Mouse (Mus musculus) stomach, embryonic 16.5 days (tissue): ENCODE measurements around the gene Plppr3. TPM values are rescaled to one million over a fixed set of nuclear protein-coding genes. Genes with fewer than 3 reads are reported as not detected.

Experiments used
- ATAC-seq: fragments of 200-750 bp; cut with Nextera tagmentation; 2 replicates; pipeline ENCODE4 v1.8.0; 2017; ENCODE audit warnings: moderate number of reproducible peaks, moderate TSS enrichment; ENCODE audit not compliant: insufficient read depth, low FRiP score
- H3K27ac ChIP-seq: fragments of 300-500 bp; sonication (generic); 2 replicates; pipeline ENCODE4 v1.5.1; 2014; ENCODE audit warnings: low read length
- H3K27me3 ChIP-seq: fragments of 300-500 bp; sonication (generic); 2 replicates; pipeline ENCODE4 v1.6.1; 2014; ENCODE audit warnings: low read length, control low read depth, mixed read lengths; ENCODE audit not compliant: control insufficient read depth, insufficient read depth
- H3K36me3 ChIP-seq: fragments of 300-500 bp; sonication (generic); 2 replicates; pipeline ENCODE4 v1.6.1; 2014; ENCODE audit warnings: low read length; ENCODE audit not compliant: control insufficient read depth, insufficient read depth
- H3K4me1 ChIP-seq: fragments of 300-500 bp; sonication (generic); 2 replicates; pipeline ENCODE4 v1.6.1; 2014; ENCODE audit warnings: low read length, control low read depth, mixed read lengths; ENCODE audit not compliant: control insufficient read depth, insufficient read depth
- H3K4me2 ChIP-seq: fragments of 300-500 bp; sonication (generic); 2 replicates; pipeline ENCODE4 v1.6.1; 2014; ENCODE audit warnings: low read depth, low read length, mixed read lengths
- H3K4me3 ChIP-seq: fragments of 300-500 bp; sonication (generic); replicated peaks from 2 replicates; pipeline ENCODE4 v1.5.1; 2014; ENCODE audit warnings: mild to moderate bottlenecking, low read length
- H3K9ac ChIP-seq: fragments of 300-500 bp; sonication (generic); 2 replicates; pipeline ENCODE4 v1.6.1; 2014; ENCODE audit warnings: low read length
- H3K9me3 ChIP-seq: fragments of 300-500 bp; sonication (generic); replicated peaks from 2 replicates; pipeline ENCODE4 v1.6.1; 2016; ENCODE audit warnings: low read length, control low read depth; ENCODE audit not compliant: control insufficient read depth
- WGBS: fragments of 180-500 bp; shearing (Covaris S2); extraction: QIAGEN DNeasy Blood & Tissue Kit; methylation state at CpG from one replicate; pipeline ENCODE4 v1.1.7; 2014; 5-methylcytosine and 5-hydroxymethylcytosine counted together
- polyA plus RNA-seq: library from polyadenylated mRNA; unstranded; fragments of >200 nt; fragmentation: Nextera tagmentation; extraction: Ambion mirVana; gene quantifications from 2 replicates; pipeline ENCODE4 v1.2.1, GENCODE M21; 2015

Gene Plppr3
- polyA plus RNA-seq, 1 experiment from 2014 or later, result 28.7 TPM

DNA sequence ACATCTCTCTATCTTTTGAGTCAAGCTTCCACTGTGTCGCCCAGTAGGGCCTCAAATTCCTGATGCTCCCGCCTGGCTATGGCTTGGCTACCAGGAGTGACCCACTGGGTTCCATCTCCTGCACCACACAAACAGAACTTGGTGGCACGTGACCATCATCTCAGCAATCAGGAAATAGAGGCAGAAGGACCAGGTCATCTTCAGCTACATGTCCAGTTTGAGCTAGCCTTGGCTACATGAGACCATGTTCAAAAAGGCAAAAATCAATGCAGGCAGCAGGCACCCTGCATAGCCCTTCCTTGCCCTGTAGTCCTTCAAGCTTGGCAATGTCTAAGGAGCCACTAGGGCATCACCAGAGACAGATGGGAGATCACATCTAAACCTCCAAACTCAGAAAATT lies 34.3 kb downstream of the Plppr3 start:
- ATAC-seq, result no peak
- 85% methylated on average over 3 of the region's 3 CpGs for WGBS
- Histone ChIP-seq H3K4me3 (no peak overlapping the region), H3K9ac (no peak overlapping the region), H3K27ac (peak overlapping the region; percentile 91), H3K4me1 (peaks cover 17% of the 10 kb centered on the region), H3K4me2 (no peak overlapping the region; the same call in 1 of the 2 replicates), H3K36me3 (no peaks in the 10 kb centered on the region), H3K9me3 (peaks cover 3% of the 10 kb centered on the region; the same call in 1 of the 2 replicates), H3K27me3 (no peaks in the 10 kb centered on the region)

DNA sequence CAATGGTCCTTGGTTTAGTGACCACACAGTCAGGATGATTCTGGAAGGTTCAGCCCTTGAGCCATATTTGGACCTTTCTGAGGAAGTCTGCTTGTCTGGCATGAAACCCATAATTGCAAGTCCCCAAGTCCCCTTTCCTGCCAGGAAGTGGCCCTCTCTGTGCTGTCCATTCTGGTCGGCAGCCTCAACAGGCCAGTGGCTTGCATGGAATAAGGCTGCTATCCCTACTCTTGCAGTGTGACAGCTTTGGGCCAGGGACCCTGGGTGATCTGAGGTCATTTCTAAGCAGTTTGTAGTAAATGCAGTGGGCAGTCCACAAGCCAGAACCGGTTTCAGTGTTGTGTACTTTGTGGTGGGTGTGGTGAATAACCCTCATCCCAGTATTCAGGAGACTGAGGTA lies 36.3 kb downstream of the Plppr3 start:
- no peak for ATAC-seq
- Histone ChIP-seq H3K4me2 (no peak overlapping the region), H3K9me3 (peaks cover 3% of the 10 kb centered on the region; the same call in 1 of the 2 replicates), H3K27me3 (no peaks in the 10 kb centered on the region), H3K4me3 (no peak overlapping the region), H3K9ac (no peak overlapping the region), H3K27ac (no peak overlapping the region), H3K4me1 (peaks cover 11% of the 10 kb centered on the region), H3K36me3 (no peaks in the 10 kb centered on the region)
- WGBS, result 55% methylated on average over 2 of the region's 2 CpGs

DNA sequence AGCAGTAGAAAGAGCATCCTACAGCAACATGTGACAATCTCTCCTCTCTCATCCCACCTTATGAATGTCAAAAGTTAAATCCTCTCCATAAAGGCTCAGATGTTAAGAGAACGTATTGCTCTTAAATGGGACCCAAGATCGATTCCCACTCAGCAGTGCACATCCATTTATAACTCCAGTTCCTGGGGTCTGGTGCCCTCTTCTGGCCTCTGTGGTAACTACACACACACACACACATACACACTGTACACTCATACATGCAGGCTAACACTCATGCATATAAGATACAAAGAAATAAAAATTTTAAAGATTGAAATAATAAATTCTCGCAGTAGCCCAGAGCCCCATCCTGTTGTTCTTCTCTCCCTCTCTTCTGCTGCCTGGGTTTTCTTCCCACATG lies 37.5 kb downstream of the Plppr3 start:
- 94% methylated on average over 3 of the region's 3 CpGs for WGBS
- H3K4me1 ChIP-seq, result 0 out of 2 replicates have a peak, but pooled peaks cover 5% of the 10 kb centered on the region
- H3K27me3 ChIP-seq, result no peaks in the 10 kb centered on the region
- no peak overlapping the region for H3K9ac ChIP-seq
- no peak overlapping the region for H3K27ac ChIP-seq
- H3K4me3 ChIP-seq, result no peak overlapping the region
- no peak overlapping the region for H3K4me2 ChIP-seq
- H3K36me3 ChIP-seq, result no peaks in the 10 kb centered on the region
- H3K9me3 ChIP-seq, result peaks cover 3% of the 10 kb centered on the region; the same call in 1 of the 2 replicates
- no peak for ATAC-seq

DNA sequence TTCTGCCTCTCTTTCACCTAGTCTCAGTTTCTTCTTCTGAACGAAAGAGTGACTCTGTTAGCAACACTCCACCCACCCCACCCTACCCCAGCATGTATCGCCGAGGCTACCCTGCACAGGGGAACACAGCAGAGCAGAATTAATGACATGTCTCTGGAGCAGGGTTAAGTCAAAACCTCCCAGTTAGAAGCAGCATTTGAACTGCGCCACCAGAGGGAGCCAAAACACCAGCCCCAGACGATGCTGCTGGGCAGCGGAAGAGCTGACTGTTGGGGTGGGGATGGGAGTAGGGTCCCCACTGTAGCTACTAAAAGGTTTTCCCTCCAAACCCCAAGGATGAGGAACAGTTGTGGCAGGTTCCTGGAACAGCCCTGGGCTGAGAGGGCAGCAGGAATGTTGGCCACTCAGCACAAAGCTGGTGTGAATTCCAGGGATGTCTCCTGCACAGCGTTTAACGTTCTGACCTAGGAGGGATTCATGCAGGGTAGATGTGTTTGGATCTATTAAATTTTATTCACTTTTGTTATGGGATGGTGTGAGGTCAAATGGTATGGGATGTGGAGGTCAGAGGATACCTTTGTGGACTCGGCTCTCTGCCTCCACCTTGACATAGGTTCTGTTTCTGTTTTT lies 39.5 kb downstream of the Plppr3 start:
- no peaks in the 10 kb centered on the region for H3K4me1 ChIP-seq
- H3K4me3 ChIP-seq, result no peak overlapping the region
- 0 out of 2 replicates have a peak overlapping the region, but pooled peaks have one; percentile 28 for H3K9ac ChIP-seq
- H3K27me3 ChIP-seq, result no peaks in the 10 kb centered on the region
- no peak overlapping the region for H3K27ac ChIP-seq
- 22% methylated on average over 9 of the region's 9 CpGs for WGBS
- H3K36me3 ChIP-seq, result no peaks in the 10 kb centered on the region
- peaks cover 3% of the 10 kb centered on the region; the same call in 1 of the 2 replicates for H3K9me3 ChIP-seq
- no peak overlapping the region for H3K4me2 ChIP-seq
- ATAC-seq, result peak; percentile 74; the same call in 1 of the 2 replicates

DNA sequence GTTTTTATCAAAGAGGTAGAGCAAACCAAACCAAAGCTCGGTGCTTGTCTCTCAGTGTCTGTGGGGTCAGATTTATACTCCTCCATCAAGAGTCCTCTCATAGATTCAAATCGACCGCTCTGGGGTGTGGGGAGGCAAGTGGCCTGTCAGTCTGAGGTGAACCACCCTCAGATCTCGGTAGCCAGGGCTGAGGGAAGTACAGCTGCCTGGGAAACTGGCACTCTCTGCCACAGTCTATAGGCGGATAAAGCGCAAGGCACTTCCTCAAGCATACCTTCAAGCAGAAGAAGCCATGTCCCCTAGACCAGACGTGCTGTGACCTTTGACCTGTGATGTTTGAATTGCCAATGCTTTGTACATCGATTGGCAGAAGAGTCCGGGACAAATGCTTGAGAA lies 41.6 kb downstream of the Plppr3 start:
- Histone ChIP-seq H3K9me3 (peaks cover 3% of the 10 kb centered on the region; the same call in 1 of the 2 replicates), H3K4me3 (no peak overlapping the region), H3K4me2 (no peak overlapping the region), H3K9ac (no peak overlapping the region), H3K4me1 (no peaks in the 10 kb centered on the region), H3K27ac (no peak overlapping the region), H3K27me3 (no peaks in the 10 kb centered on the region), H3K36me3 (no peaks in the 10 kb centered on the region)
- ATAC-seq, result no peak
- WGBS, result 75% methylated on average over 9 of the region's 9 CpGs

DNA sequence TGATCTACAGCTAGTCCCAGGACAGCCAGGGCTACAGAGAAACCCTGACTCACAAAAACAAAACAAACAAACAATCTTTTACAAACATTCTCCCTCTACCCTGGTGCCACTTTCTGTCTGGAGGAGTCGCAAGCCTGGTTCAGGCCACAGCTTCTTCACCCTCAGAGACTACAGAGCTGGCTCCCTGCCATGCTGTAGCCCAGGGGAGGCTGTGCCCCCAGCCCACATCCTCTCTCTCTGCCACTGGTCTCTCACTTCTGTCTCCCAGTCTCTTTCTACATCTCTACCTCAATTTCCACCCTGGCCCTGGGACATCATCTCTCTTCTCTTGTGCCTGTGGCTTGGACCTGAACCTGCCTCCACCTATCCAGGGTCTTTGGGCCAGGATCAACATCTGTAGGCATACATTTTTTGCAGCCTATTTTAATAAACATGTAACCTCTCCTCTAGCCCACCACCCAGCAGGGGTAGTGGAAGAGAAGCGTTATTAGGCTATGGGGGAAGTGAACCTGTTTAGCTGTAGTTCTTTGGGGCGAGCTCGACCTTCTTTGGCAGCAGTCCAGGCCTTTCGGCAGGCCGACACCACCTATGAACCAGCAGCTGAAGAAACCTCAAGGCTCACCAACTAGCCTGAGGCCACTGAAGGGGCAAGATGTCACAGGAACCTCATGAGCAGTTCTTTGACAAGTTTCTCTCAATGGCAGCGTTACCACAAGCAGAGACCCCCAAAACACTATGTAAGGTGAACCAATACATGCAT lies 42.2 kb downstream of the Plppr3 start:
- 66% methylated on average over 7 of the region's 7 CpGs for WGBS
- no peak for ATAC-seq
- H3K4me1 ChIP-seq, result no peaks in the 10 kb centered on the region

DNA sequence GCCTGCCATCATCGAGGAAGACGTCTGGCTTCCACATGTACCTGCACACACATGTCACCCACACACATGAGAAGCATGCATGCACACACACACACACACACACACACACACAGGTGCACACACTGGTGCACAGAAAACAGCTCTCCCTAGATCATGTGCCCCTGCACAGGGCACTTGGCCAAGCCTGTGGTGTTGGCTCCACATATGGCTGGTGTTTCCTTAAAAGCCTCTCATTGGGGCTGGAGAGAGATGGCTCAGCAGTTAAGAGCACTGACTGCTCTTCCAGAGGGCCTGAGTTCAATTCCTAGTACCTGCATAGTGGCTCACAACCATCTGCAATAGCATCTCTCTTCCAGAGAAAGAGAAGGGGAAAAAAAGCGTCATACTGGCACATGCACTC lies 42.9 kb downstream of the Plppr3 start:
- no peaks in the 10 kb centered on the region for H3K36me3 ChIP-seq
- WGBS, result 86% methylated on average over 3 of the region's 3 CpGs
- no peak overlapping the region for H3K4me3 ChIP-seq
- no peaks in the 10 kb centered on the region for H3K4me1 ChIP-seq
- no peak for ATAC-seq
- H3K27me3 ChIP-seq, result no peaks in the 10 kb centered on the region
- no peak overlapping the region for H3K9ac ChIP-seq
- no peak overlapping the region for H3K27ac ChIP-seq
- H3K9me3 ChIP-seq, result no peaks in the 10 kb centered on the region
- H3K4me2 ChIP-seq, result no peak overlapping the region

More for the DNA sequence above, 42.2 kb downstream of the Plppr3 start:
- no peak overlapping the region for H3K9ac ChIP-seq
- no peaks in the 10 kb centered on the region for H3K27me3 ChIP-seq
- peaks cover 3% of the 10 kb centered on the region; the same call in 1 of the 2 replicates for H3K9me3 ChIP-seq
- no peak overlapping the region for H3K27ac ChIP-seq
- no peak overlapping the region for H3K4me3 ChIP-seq
- H3K36me3 ChIP-seq, result no peaks in the 10 kb centered on the region
- no peak overlapping the region for H3K4me2 ChIP-seq

DNA sequence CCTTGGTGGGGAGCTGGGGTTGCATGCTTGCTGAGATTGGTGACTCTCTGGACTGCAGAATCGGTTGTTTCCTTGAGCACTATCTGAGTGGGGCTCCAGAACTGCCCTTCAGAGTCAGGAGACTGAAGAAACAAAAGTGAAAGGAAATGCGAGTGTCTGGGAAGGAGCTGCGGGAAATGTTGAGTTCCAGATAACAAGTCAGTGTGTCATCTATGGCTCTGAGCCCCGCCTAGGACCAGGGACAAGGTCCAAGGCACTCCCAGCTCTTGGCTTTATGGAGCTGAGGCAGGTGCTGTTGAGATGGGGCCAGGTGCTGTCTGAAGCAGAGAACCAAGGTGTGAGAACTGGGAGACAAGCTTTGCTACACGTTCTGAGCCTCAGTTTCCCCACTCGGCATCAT lies 50.0 kb downstream of the Plppr3 start:
- Histone ChIP-seq H3K4me1 (peaks cover 28% of the 10 kb centered on the region), H3K27me3 (no peaks in the 10 kb centered on the region), H3K27ac (peak overlapping the region; percentile 95), H3K9ac (peak overlapping the region; percentile 63), H3K36me3 (no peaks in the 10 kb centered on the region), H3K9me3 (no peaks in the 10 kb centered on the region), H3K4me2 (peak overlapping the region; percentile 50), H3K4me3 (peak overlapping the region; percentile 40)
- ATAC-seq, result peak; percentile 37
- 45% methylated on average over 6 of the region's 6 CpGs for WGBS

DNA sequence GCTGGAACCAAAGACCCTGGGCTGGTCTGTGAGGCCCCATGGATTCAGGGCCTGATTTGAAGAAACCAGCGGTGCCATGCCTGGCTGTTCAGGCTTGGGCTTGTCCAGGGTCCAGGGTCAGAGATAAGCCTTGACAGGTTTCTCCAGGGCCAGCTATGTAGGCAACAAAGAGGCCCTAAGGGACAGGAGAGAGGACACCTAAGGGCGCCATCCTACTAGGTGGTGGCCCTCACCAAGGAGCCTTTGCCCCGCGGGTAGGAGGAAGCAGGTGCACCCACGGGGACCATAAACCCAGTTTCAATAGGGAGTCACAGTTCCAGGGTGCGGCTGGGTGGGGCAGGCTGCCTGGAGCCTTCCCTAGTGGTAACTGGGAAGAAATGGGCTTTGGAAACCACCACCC lies 51.4 kb downstream of the Plppr3 start:
- H3K9ac ChIP-seq, result peak overlapping the region; percentile 57
- no peaks in the 10 kb centered on the region for H3K36me3 ChIP-seq
- H3K4me2 ChIP-seq, result peak overlapping the region; percentile 50
- H3K27ac ChIP-seq, result peak overlapping the region; percentile 95
- ATAC-seq, result peak; percentile 20
- peak overlapping the region; percentile 40 for H3K4me3 ChIP-seq
- no peaks in the 10 kb centered on the region for H3K27me3 ChIP-seq
- peaks cover 32% of the 10 kb centered on the region for H3K4me1 ChIP-seq
- H3K9me3 ChIP-seq, result no peaks in the 10 kb centered on the region
- WGBS, result 48% methylated on average over 6 of the region's 6 CpGs
